Mouse (Mus musculus) ES-E14 (cell line): Measurements from ENCODE around the gene Tmem120b. TPM values are rescaled to one million over a fixed set of nuclear protein-coding genes. Genes with fewer than 3 reads are reported as not detected.

Source experiments
- DNase-seq: peaks from one replicate; pipeline ENCODE4 v3.0.0-alpha.2; 2013; ENCODE audit warnings: low read depth, low spot score
- H3K27ac ChIP-seq: 2 replicates; pipeline ENCODE4 v1.5.1; 2012; ENCODE audit warnings: low read depth, mild to moderate bottlenecking, low read length, moderate library complexity, mixed read lengths; ENCODE audit not compliant: poor library complexity, insufficient read depth, severe bottlenecking
- H3K36me3 ChIP-seq: 2 replicates; pipeline ENCODE4 v1.6.1; 2012; ENCODE audit warnings: mild to moderate bottlenecking, low read length, moderate library complexity, mixed read lengths; ENCODE audit not compliant: control insufficient read depth, poor library complexity, insufficient read depth, severe bottlenecking
- H3K4me1 ChIP-seq, 2 experiments: fragments of 150-350 bp in 1 of 2; sonication (generic) in 1 of 2; 2 replicates each; pipeline ENCODE4 v1.6.1; 2012; ENCODE audit warnings: low read length in 2 of 2, mild to moderate bottlenecking in 1 of 2, mixed read lengths in 1 of 2; ENCODE audit not compliant: control insufficient read depth in 2 of 2, insufficient read depth in 2 of 2, poor library complexity in 1 of 2
- H3K4me3 ChIP-seq, 2 experiments: fragments of 150-350 bp in 1 of 2; sonication (generic) in 1 of 2; 2 replicates each; pipeline ENCODE4 v1.5.1; 2012; ENCODE audit warnings: low read length in 2 of 2, low read depth in 1 of 2, mild to moderate bottlenecking in 1 of 2, mixed read lengths in 1 of 2; ENCODE audit not compliant: insufficient read depth in 1 of 2, poor library complexity in 1 of 2, severe bottlenecking in 1 of 2
- H3K9ac ChIP-seq: 2 replicates; pipeline ENCODE4 v1.6.1; 2012; ENCODE audit warnings: low read depth, mild to moderate bottlenecking, low read length, mixed read lengths; ENCODE audit not compliant: poor library complexity, insufficient read depth, severe bottlenecking
- H3K9me3 ChIP-seq: fragments of 150-350 bp; sonication (generic); 2 replicates; pipeline ENCODE4 v1.6.1; 2012; ENCODE audit warnings: low read depth, mild to moderate bottlenecking, low read length; ENCODE audit not compliant: control insufficient read depth, insufficient read depth
- CHD2 ChIP-seq: IDR thresholded peaks from 2 replicates; pipeline ENCODE4 v1.6.1; 2014; ENCODE audit warnings: mild to moderate bottlenecking, low read depth, low read length, inconsistent platforms
- HCFC1 ChIP-seq: IDR thresholded peaks from 2 replicates; pipeline ENCODE4 v1.6.1; 2012; ENCODE audit warnings: low read length, inconsistent platforms, borderline replicate concordance; ENCODE audit not compliant: insufficient read depth
- MAFK ChIP-seq: IDR thresholded peaks from 2 replicates; pipeline ENCODE4 v1.6.1; 2014; ENCODE audit warnings: mild to moderate bottlenecking, low read depth, low read length, inconsistent platforms; ENCODE audit not compliant: insufficient read depth
- ZC3H11A ChIP-seq: IDR thresholded peaks from 2 replicates; pipeline ENCODE4 v1.6.1; 2012; ENCODE audit warnings: low read depth, mild to moderate bottlenecking, inconsistent platforms, low read length, borderline replicate concordance
- ZNF384 ChIP-seq: IDR thresholded peaks from 2 replicates; pipeline ENCODE4 v1.6.1; 2012; ENCODE audit warnings: low read depth, low read length, inconsistent platforms
- in situ Hi-C, 2 experiments: fragments of 600-800 bp; cut with MboI; formaldehyde crosslinking; loops; one replicate each; pipeline ENCODE4 v1.15.1; 2025; ENCODE audit warnings: low sequenced_read_pairs in 2 of 2, inconsistent platforms in 1 of 2; ENCODE audit not compliant: unreplicated experiment in 2 of 2
- total RNA-seq: library from RNA; depleted of rRNA; stranded (reverse); fragments of 300-350 nt; gene quantifications from 2 replicates; pipeline ENCODE4 v1.2.3, GENCODE M21; 2012

Gene Tmem120b
- total RNA-seq, 1 experiment: 21.9 TPM

GRCm38 (mm10) chr5:123046916-123047315, 21.3 kb upstream of the Tmem120b start, which contains the start of gene Morn3:
TSS of gene Morn3 (minus strand) at chr5:123047016.
- Histone ChIP-seq H3K9me3 (no peaks in the 10 kb centered on the region), H3K4me1 (peaks cover 3 to 4% of the 10 kb centered on the region in 2 experiments; a peak in 1 of 4 replicates), H3K27ac (no peak within 1 kb of the TSS), H3K36me3 (no peaks in the 10 kb centered on the region), H3K4me3 (no peak within 1 kb of the TSS), H3K9ac (no peak within 1 kb of the TSS)
- in situ Hi-C loops: no loop called here
- no peak for DNase-seq
- TF ChIP-seq MAFK (no peak), ZC3H11A (no peak), HCFC1 (no peak), CHD2 (no peak), ZNF384 (no peak)

- Histone ChIP-seq H3K27ac (peak overlapping the region; percentile 59; the same call in 1 of the 2 replicates), H3K9ac (peak overlapping the region; percentile 67; the same call in 1 of the 2 replicates), H3K4me3 (peak overlapping the region; percentile 30 to 54), H3K4me1 (peaks cover 3 to 4% of the 10 kb centered on the region in 2 experiments; a peak in 1 of 4 replicates), H3K9me3 (no peaks in the 10 kb centered on the region), H3K36me3 (no peaks in the 10 kb centered on the region)
- peak; percentile 63 for DNase-seq
- in situ Hi-C loops: no loop called here
- no peak for TF ChIP-seq HCFC1
- no peak for TF ChIP-seq ZNF384
- no peak for TF ChIP-seq MAFK
- TF ChIP-seq CHD2: no peak
- no peak for TF ChIP-seq ZC3H11A
Observed at GRCm38 (mm10) chr5:123049271-123049670, 18.9 kb upstream of the Tmem120b start.

- Histone ChIP-seq H3K9ac (no peak overlapping the region), H3K27ac (no peak overlapping the region), H3K4me3 (no peak overlapping the region), H3K4me1 (peaks cover 2 to 3% of the 10 kb centered on the region in 2 experiments; a peak in 1 of 4 replicates), H3K9me3 (no peaks in the 10 kb centered on the region), H3K36me3 (no peaks in the 10 kb centered on the region)
- in situ Hi-C loops: no loop called here
- DNase-seq: no peak
- TF ChIP-seq ZNF384 (no peak), HCFC1 (no peak), CHD2 (no peak), MAFK (no peak), ZC3H11A (no peak)
Observed at GRCm38 (mm10) chr5:123050918-123051317, 17.3 kb upstream of the Tmem120b start.

GRCm38 (mm10) chr5:123051736-123052135, 16.5 kb upstream of the Tmem120b start:
- Histone ChIP-seq H3K36me3 (no peaks in the 10 kb centered on the region), H3K27ac (no peak overlapping the region), H3K4me1 (peaks cover 2 to 3% of the 10 kb centered on the region in 2 experiments; a peak in 1 of 4 replicates), H3K9me3 (no peaks in the 10 kb centered on the region), H3K4me3 (no peak overlapping the region), H3K9ac (no peak overlapping the region)
- no peak for DNase-seq
- TF ChIP-seq CHD2: no peak
- no peak for TF ChIP-seq MAFK
- TF ChIP-seq ZNF384: no peak
- no peak for TF ChIP-seq HCFC1
- no peak for TF ChIP-seq ZC3H11A
- in situ Hi-C loops: no loop called here

- TF ChIP-seq ZNF384 (peak; percentile 98), HCFC1 (peak; percentile 33; the same call in 1 of the 2 replicates), MAFK (0 out of 2 replicates have a peak, but pooled peaks have one; percentile 17), ZC3H11A (no peak), CHD2 (peak; percentile 87)
- in situ Hi-C loops: no loop called here
- Histone ChIP-seq H3K4me1 (peaks cover 0 to 4% of the 10 kb centered on the region in 2 experiments; a peak in 1 of 4 replicates), H3K9me3 (no peaks in the 10 kb centered on the region), H3K4me3 (peak overlapping the region; percentile 52 to 60), H3K36me3 (no peaks in the 10 kb centered on the region), H3K27ac (no peak overlapping the region; the same call in 1 of the 2 replicates), H3K9ac (peak overlapping the region; percentile 81)
- DNase-seq: peak; percentile 100
Observed at GRCm38 (mm10) chr5:123057366-123058250, 10.6 kb upstream of the Tmem120b start.
